Mouse (Mus musculus) neural tube, embryonic 11.5 days (tissue): Measurements from ENCODE around the gene Trpm7. TPM values are rescaled to one million over a fixed set of nuclear protein-coding genes. Genes with fewer than 3 reads are reported as not detected.

Source experiments
- microRNA-seq: library from miRNA; unstranded; fragments of <30 nt; microRNA quantifications from one replicate; pipeline ENCODE4, GENCODE M21; 2016
- polyA plus RNA-seq: library from polyadenylated mRNA; unstranded; fragments of >200 nt; fragmentation: Nextera tagmentation; extraction: Ambion mirVana; gene quantifications from 2 replicates; pipeline ENCODE4 v1.2.1, GENCODE M21; 2014

Trpm7 gene
- polyA plus RNA-seq, 1 experiment from 2014 or later, result 36.4 TPM

Small RNA genes lying within 50 kb of the gene (microRNA-seq; reads per million reads assigned to microRNA genes)
- gene Mir3473g, result not detected

Other genes with a start within 250 kb of the Trpm7 start
- 81.8 and 82.6 TPM in 2 replicates for gene Gabpb1, start 199.9 kb downstream of the Trpm7 start, polyA plus RNA-seq
- 47.3 and 47.7 TPM in 2 replicates for gene Usp8, start 168.9 kb downstream of the Trpm7 start, polyA plus RNA-seq
- gene Usp50, start 92.8 kb downstream of the Trpm7 start, polyA plus RNA-seq, result 2.1 and 2.3 TPM in 2 replicates
- gene Sppl2a, start 57.0 kb upstream of the Trpm7 start, polyA plus RNA-seq, result 33.6 and 34.5 TPM in 2 replicates
- gene Ap4e1, start 132.5 kb upstream of the Trpm7 start, polyA plus RNA-seq, result 9.0 and 10.7 TPM in 2 replicates
- gene Blvra, start 194.4 kb upstream of the Trpm7 start, polyA plus RNA-seq, result 19.8 and 20.0 TPM in 2 replicates